Comparison of ENCODE assay signal across 22 mouse cellular contexts in the genomic region with DNA sequence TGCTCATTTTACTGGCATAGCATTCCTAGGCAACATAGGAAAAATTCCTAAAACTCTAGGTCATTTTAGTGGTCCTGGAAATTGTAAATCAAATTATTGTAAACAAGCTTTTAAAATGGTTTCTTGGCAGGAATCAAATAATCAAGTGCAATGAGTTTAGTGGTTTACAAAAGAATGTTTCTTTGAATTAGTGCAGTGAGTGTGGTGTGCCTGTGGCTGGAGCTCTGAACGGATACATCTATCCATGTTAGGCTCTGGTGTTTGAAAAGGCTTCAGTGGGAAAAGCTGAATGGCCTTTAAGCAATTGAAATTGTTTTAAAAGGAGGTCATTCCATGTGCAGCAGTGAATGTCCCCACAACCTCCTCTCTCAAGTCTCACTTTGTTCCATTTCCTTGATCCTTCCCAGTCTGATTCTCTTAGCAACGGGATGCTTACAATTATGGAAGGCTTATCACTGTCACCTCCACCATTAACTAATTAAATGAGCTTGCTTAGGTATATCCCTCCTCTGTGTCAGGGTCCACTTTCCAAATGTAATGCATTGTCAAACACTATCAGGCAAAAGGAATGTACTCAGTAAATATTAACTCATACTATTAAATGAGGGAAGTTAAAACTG.
A peak's percentile ranks its signal among the peaks of the same experiment; 100 is the strongest.
DNase-seq lines count a peak whose midpoint lies in the region; ATAC-seq and TF ChIP-seq lines count a peak whose summit lies in the region.
"Had no signal": no experiment of that assay in that cellular context is flagged by ENCODE, and none has a peak within 500 bp of the region (broad histone marks: within the 10 kb centered on the region; RNA-seq: fewer than 3 reads in every experiment).

No protein-coding gene starts in this region.

- WGBS in forebrain, embryonic 15.5 days = 11% methylated on average over 2 of the region's 2 CpGs
- 41% methylated on average over 2 of the region's 2 CpGs for WGBS in forebrain, embryonic 11.5 days
- WGBS in limb, embryonic 14.5 days = 49% methylated on average over 2 of the region's 2 CpGs
- WGBS in limb, embryonic 10.5 days = 67% methylated on average over 2 of the region's 2 CpGs

- no peaks in the 10 kb centered on the region for H3K4me1 ChIP-seq in forebrain, embryonic 15.5 days
- H3K4me1 ChIP-seq in forebrain, embryonic 11.5 days (replicated peaks; ENCODE audit: control insufficient read depth, insufficient read depth, low read length) = no peaks in the 10 kb centered on the region; the same call in 1 of the 2 replicates
- H3K4me1 ChIP-seq in limb, embryonic 14.5 days (ENCODE audit: control insufficient read depth, insufficient read depth, low read length) = no peaks in the 10 kb centered on the region; the same call in 1 of the 2 replicates
- H3K4me1 ChIP-seq in limb, embryonic 10.5 days = no peaks in the 10 kb centered on the region
- peaks cover 3% of the 10 kb centered on the region; the same call in 1 of the 2 replicates for H3K4me1 ChIP-seq in embryonic fibroblast, embryonic 13.5 days (ENCODE audit: control insufficient read depth, insufficient read depth, low read length)
- H3K4me1 ChIP-seq: heart, embryonic 13.5 days; megakaryocyte, embryonic 14.5 days had no signal

- no peaks in the 10 kb centered on the region for H3K9me3 ChIP-seq in forebrain, embryonic 15.5 days
- no peaks in the 10 kb centered on the region for H3K9me3 ChIP-seq in forebrain, embryonic 11.5 days (ENCODE audit: control insufficient read depth, low read length)
- no peaks in the 10 kb centered on the region for H3K9me3 ChIP-seq in limb, embryonic 14.5 days (ENCODE audit: control insufficient read depth, low read length)
- H3K9me3 ChIP-seq in limb, embryonic 10.5 days (replicated peaks) = no peaks in the 10 kb centered on the region
- H3K9me3 ChIP-seq: heart, embryonic 13.5 days; megakaryocyte, embryonic 14.5 days had no signal

- no peak overlapping the region for H3K4me2 ChIP-seq in forebrain, embryonic 15.5 days (replicated peaks)
- H3K4me2 ChIP-seq in forebrain, embryonic 11.5 days (ENCODE audit: low read depth, low read length, severe bottlenecking) = no peak overlapping the region
- no peak overlapping the region for H3K4me2 ChIP-seq in limb, embryonic 14.5 days (replicated peaks; ENCODE audit: low read depth, low read length, severe bottlenecking)
- H3K4me2 ChIP-seq: heart, embryonic 13.5 days had no signal

- H3K27ac ChIP-seq in forebrain, embryonic 15.5 days (replicated peaks) = no peak overlapping the region
- H3K27ac ChIP-seq in forebrain, embryonic 11.5 days (ENCODE audit: low read depth, low read length) = no peak overlapping the region
- no peak overlapping the region for H3K27ac ChIP-seq in limb, embryonic 14.5 days (replicated peaks; ENCODE audit: low read depth, low read length)
- no peak overlapping the region for H3K27ac ChIP-seq in limb, embryonic 10.5 days
- peak overlapping the region; percentile 81 for H3K27ac ChIP-seq in embryonic fibroblast, embryonic 13.5 days (ENCODE audit: insufficient read depth, low read length)
- H3K27ac ChIP-seq: heart, embryonic 13.5 days; stomach, postnatal 0 days had no signal

- ATAC-seq in forebrain, embryonic 15.5 days (replicated peaks) = peak; percentile 64
- ATAC-seq in forebrain, embryonic 11.5 days (replicated peaks; ENCODE audit: low FRiP score) = no peak
- ATAC-seq in limb, embryonic 14.5 days (ENCODE audit: low FRiP score, low read depth) = no peak

- no peak overlapping the region for H3K4me3 ChIP-seq in forebrain, embryonic 15.5 days
- H3K4me3 ChIP-seq in forebrain, embryonic 11.5 days (ENCODE audit: low read depth, low read length) = no peak overlapping the region
- no peak overlapping the region for H3K4me3 ChIP-seq in limb, embryonic 14.5 days (replicated peaks; ENCODE audit: low read length)
- no peak overlapping the region for H3K4me3 ChIP-seq in limb, embryonic 10.5 days
- H3K4me3 ChIP-seq in embryonic fibroblast, embryonic 13.5 days (ENCODE audit: insufficient read depth, low read length) = no peak overlapping the region
- H3K4me3 ChIP-seq: heart, embryonic 13.5 days; megakaryocyte, embryonic 14.5 days had no signal

- DNase-seq in forebrain, embryonic 11.5 days (ENCODE audit: low spot score) = no peak
- DNase-seq in limb, embryonic 14.5 days (ENCODE audit: low spot score) = peak; percentile 10
- DNase-seq in limb, embryonic 10.5 days (ENCODE audit: low spot score) = no peak
- peak; percentile 89 for DNase-seq in Muller cell, postnatal 12 days (ENCODE audit: inconsistent ontology term)
- no peak for DNase-seq in cerebellum, postnatal 10 days
- no peak for DNase-seq in adrenal gland, adult 8-10 months
- DNase-seq: adrenal gland, postnatal 10 days; cerebellum, adult 2 months; cerebellum, postnatal 36 days; gastrocnemius, postnatal 25 days; heart, adult 18-20 months; heart, postnatal 14 days; kidney, adult 8-10 months; left cerebral cortex, postnatal 4 days; right cerebral cortex, postnatal 14 days; thymus, adult 2 months; thymus, postnatal 4 days had no signal

- TF ChIP-seq CTCF in embryonic fibroblast, embryonic 13.5 days (IDR thresholded peaks at IDR 0.05; ENCODE audit: borderline replicate concordance, insufficient read depth, low read length) = no peak

- no peaks in the 10 kb centered on the region for H3K27me3 ChIP-seq in forebrain, embryonic 15.5 days
- H3K27me3 ChIP-seq in forebrain, embryonic 11.5 days (ENCODE audit: control insufficient read depth, insufficient read depth, low read length) = no peaks in the 10 kb centered on the region
- no peaks in the 10 kb centered on the region for H3K27me3 ChIP-seq in limb, embryonic 14.5 days (ENCODE audit: control insufficient read depth, insufficient read depth, low read length)
- no peaks in the 10 kb centered on the region for H3K27me3 ChIP-seq in limb, embryonic 10.5 days (ENCODE audit: low read depth, poor library complexity, severe bottlenecking)
- H3K27me3 ChIP-seq: heart, embryonic 13.5 days; megakaryocyte, embryonic 14.5 days had no signal

- TF ChIP-seq POLR2A in limb, embryonic 14.5 days (IDR thresholded peaks at IDR 0.05; ENCODE audit: borderline replicate concordance, extremely low read depth, insufficient read depth, insufficient read length) = no peak
- no peak for TF ChIP-seq POLR2A in embryonic fibroblast, embryonic 13.5 days (IDR thresholded peaks at IDR 0.05; ENCODE audit: low read depth, low read length)

- no peaks in the 10 kb centered on the region for H3K36me3 ChIP-seq in forebrain, embryonic 15.5 days
- no peaks in the 10 kb centered on the region for H3K36me3 ChIP-seq in forebrain, embryonic 11.5 days (ENCODE audit: control insufficient read depth, insufficient read depth, low read length)
- no peaks in the 10 kb centered on the region for H3K36me3 ChIP-seq in limb, embryonic 14.5 days (ENCODE audit: control insufficient read depth, insufficient read depth, low read length)
- H3K36me3 ChIP-seq in limb, embryonic 10.5 days = no peaks in the 10 kb centered on the region
- H3K36me3 ChIP-seq: heart, embryonic 13.5 days had no signal

- no peak overlapping the region for H3K9ac ChIP-seq in forebrain, embryonic 15.5 days (replicated peaks)
- no peak overlapping the region for H3K9ac ChIP-seq in forebrain, embryonic 11.5 days (ENCODE audit: low read length)
- H3K9ac ChIP-seq in limb, embryonic 14.5 days (ENCODE audit: low read depth, low read length, severe bottlenecking) = no peak overlapping the region
- H3K9ac ChIP-seq: heart, embryonic 13.5 days had no signal

Comparison
In these comparisons a context has a peak if more than half of its experiments do, and no peak if none do; other contexts are left out.
1. DNase-seq: peak in limb, embryonic 14.5 days (single experiment) and Muller cell, postnatal 12 days (single experiment); none in forebrain, embryonic 11.5 days (single experiment), limb, embryonic 10.5 days (single experiment), cerebellum, postnatal 10 days (0 of 2) and adrenal gland, adult 8-10 months (single experiment).